In the genomic region with DNA sequence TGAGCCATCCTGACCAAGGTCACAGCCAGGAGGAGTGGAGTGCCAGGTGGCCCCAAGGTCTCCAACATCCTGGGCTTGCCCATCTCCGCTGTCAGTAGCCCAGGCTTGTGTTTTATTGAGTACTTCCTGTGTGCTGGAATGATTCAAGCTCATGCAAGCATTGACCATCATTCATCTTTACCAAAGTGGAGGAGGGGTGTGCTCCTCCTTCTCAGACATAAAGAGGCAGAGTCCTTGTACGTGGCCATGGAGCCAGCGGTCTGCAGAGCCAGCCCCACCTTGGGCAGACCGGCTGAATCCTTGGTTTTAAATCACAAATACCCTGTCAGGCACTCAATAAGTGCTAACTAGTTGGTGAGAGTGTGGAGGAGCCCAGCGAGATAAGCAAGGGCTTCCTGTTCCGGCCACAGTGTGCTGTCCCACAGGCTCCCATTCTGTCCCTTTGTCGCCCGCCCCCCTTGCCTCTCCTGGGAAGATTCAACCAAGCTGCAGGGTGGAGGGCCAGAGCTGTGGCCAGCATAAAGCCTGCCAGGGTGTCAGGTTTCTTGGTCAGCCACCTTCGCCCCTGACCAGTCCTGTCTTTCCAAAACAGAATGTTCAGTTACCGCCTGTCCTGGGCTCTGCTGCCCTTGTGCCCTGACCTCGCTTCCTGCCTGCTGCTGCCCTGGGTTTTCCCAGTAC, we compare ENCODE assay signal across 9 mouse cellular contexts.
DNase-seq lines count a peak whose midpoint lies in the region; ATAC-seq lines count a peak whose summit lies in the region.
"Had no signal": no experiment of that assay in that cellular context is flagged by ENCODE, and none has a peak within 500 bp of the region (broad histone marks: within the 10 kb centered on the region; RNA-seq: fewer than 3 reads in every experiment).

No protein-coding gene starts in this region.

- WGBS in embryonic facial prominence, embryonic 10.5 days, result 23% methylated on average over 11 of the region's 11 CpGs
- 9% methylated on average over 11 of the region's 11 CpGs for WGBS in liver, embryonic 15.5 days (ENCODE audit: insufficient replicate concordance)

- intact Hi-C loops in heart, postnatal 25 days (cut with DNase I), result no loop called here

- peak overlapping the region; percentile 77 for H3K27ac ChIP-seq in embryonic facial prominence, embryonic 10.5 days (replicated peaks)
- 0 out of 2 replicates have a peak overlapping the region, but pooled peaks have one; percentile 14 for H3K27ac ChIP-seq in liver, embryonic 15.5 days (replicated peaks)

- H3K4me3 ChIP-seq in embryonic facial prominence, embryonic 10.5 days, result peak overlapping the region; percentile 21; the same call in 1 of the 2 replicates
- H3K4me3 ChIP-seq in liver, embryonic 15.5 days (replicated peaks), result no peak overlapping the region

- H3K27me3 ChIP-seq in embryonic facial prominence, embryonic 10.5 days (replicated peaks; ENCODE audit: low read depth, poor library complexity, severe bottlenecking), result no peaks in the 10 kb centered on the region
- no peaks in the 10 kb centered on the region for H3K27me3 ChIP-seq in liver, embryonic 15.5 days

- H3K36me3 ChIP-seq in embryonic facial prominence, embryonic 10.5 days (replicated peaks), result no peaks in the 10 kb centered on the region
- no peaks in the 10 kb centered on the region for H3K36me3 ChIP-seq in liver, embryonic 15.5 days (replicated peaks)

- no peak overlapping the region for H3K9ac ChIP-seq in liver, embryonic 15.5 days

- DNase-seq in Muller cell, postnatal 12 days (ENCODE audit: inconsistent ontology term), result peak; percentile 43
- peak; percentile 53 for DNase-seq in embryonic facial prominence, embryonic 10.5 days (ENCODE audit: low spot score)
- peak; percentile 73 for DNase-seq in heart, postnatal 25 days (ENCODE audit: low spot score)
- no peak for DNase-seq in frontal cortex, postnatal 25 days (ENCODE audit: low spot score in 2 of 2)
- no peak for DNase-seq in spleen, adult 12 weeks (ENCODE audit: low spot score)
- no peak for DNase-seq in frontal cortex, postnatal 14 days (ENCODE audit: low spot score in 2 of 2)

- no peak overlapping the region for H3K4me2 ChIP-seq in liver, embryonic 15.5 days

- H3K4me1 ChIP-seq in embryonic facial prominence, embryonic 10.5 days, result peaks cover 65% of the 10 kb centered on the region
- peaks cover 26% of the 10 kb centered on the region for H3K4me1 ChIP-seq in liver, embryonic 15.5 days (replicated peaks)

- peak; percentile 33; the same call in 1 of the 2 replicates for ATAC-seq in liver, embryonic 15.5 days (ENCODE audit: insufficient read depth)
- ATAC-seq in cerebellum, adult (ENCODE audit: insufficient number of reproducible peaks, low FRiP score, low TSS enrichment), result no peak
- ATAC-seq: forebrain, embryonic 16.5 days had no signal

- peaks cover 5% of the 10 kb centered on the region; the same call in 1 of the 2 replicates for H3K9me3 ChIP-seq in embryonic facial prominence, embryonic 10.5 days
- H3K9me3 ChIP-seq in liver, embryonic 15.5 days (replicated peaks), result no peaks in the 10 kb centered on the region

Comparison
In these comparisons a context has a peak if more than half of its experiments do, and no peak if none do; other contexts are left out.
1. DNase-seq: peak in Muller cell, postnatal 12 days (single experiment), embryonic facial prominence, embryonic 10.5 days (single experiment) and heart, postnatal 25 days (single experiment); none in frontal cortex, postnatal 25 days (0 of 2), spleen, adult 12 weeks (single experiment) and frontal cortex, postnatal 14 days (0 of 2).